Mouse (Mus musculus) layer of hippocampus, adult 2 months (tissue): ENCODE data around the gene Tmem9. TPM values are rescaled to one million over a fixed set of nuclear protein-coding genes. Genes with fewer than 3 reads are reported as not detected.
A peak's percentile ranks its signal among the peaks of the same experiment; 100 is the strongest.

Experiments
- DNase-seq, 2 experiments: peaks; one replicate each; pipeline ENCODE4 v3.0.0; 2022; ENCODE audit warnings: low spot score in 2 of 2
- H3K27ac ChIP-seq: fragments of 200-600 bp; 2 replicates; pipeline ENCODE4 v1.8.1; 2022
- H3K4me3 ChIP-seq: fragments of 200-600 bp; 2 replicates; pipeline ENCODE4 v1.8.1; 2022; ENCODE audit warnings: mild to moderate bottlenecking
- CTCF ChIP-seq: fragments of 200-600 bp; conservative IDR thresholded peaks from 2 replicates; pipeline ENCODE4 v1.8.1; 2022; ENCODE audit warnings: antibody characterized with exemption, mild to moderate bottlenecking, moderate library complexity
- total RNA-seq, 2 experiments: library from RNA; stranded (reverse); gene quantifications; 2 replicates each; pipeline ENCODE4 v1.2.3; 2021

The Tmem9 gene
- total RNA-seq, 2 experiments from 2014 or later = 69.5 to 85.7 TPM

DNA sequence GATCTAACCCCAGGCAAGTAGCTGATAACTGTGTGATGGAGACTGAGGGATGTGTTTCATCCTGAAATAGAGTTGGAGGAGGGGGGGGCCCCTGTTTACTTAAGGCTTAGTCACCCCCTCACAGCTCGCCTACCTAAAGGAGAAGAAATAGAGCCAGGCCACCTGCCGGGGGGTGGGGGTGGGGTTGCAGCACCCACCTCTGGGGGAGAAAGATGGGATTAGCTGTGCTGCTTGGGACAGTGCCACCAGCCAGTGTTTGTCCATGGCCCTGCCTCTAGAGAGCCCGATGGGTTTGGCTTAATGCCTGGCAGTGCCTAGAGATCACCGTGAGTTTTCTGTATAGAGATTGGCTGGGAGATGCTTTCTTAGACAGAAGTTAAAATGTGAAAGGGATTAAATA lies 32.9 kb downstream of the Tmem9 start:
- DNase-seq = no peak
- Histone ChIP-seq H3K27ac (no peak overlapping the region), H3K4me3 (no peak overlapping the region)
- TF ChIP-seq CTCF = no peak

DNA sequence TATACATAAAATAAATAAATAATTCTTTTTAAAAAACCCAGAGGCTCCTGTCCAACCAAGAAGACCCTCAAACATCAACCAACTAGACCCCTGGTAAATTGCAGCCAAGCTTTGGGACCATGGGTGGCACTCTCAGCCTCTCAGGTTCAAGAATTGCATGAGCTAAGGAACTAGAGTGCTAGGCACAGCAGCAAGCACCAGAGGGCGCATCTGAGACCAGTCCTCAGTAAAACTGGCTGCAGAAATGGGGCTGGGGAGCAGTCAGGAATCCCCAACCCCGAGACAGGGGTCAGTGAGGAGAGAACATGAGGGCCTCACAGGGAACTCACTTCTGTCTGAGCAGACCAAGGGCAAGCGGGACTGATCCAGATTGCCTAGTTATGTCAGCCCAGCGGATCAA lies 37.8 kb downstream of the Tmem9 start:
- H3K4me3 ChIP-seq = no peak overlapping the region
- DNase-seq = peak; percentile 47 to 74
- no peak overlapping the region for H3K27ac ChIP-seq
- TF ChIP-seq CTCF = peak; percentile 94

DNA sequence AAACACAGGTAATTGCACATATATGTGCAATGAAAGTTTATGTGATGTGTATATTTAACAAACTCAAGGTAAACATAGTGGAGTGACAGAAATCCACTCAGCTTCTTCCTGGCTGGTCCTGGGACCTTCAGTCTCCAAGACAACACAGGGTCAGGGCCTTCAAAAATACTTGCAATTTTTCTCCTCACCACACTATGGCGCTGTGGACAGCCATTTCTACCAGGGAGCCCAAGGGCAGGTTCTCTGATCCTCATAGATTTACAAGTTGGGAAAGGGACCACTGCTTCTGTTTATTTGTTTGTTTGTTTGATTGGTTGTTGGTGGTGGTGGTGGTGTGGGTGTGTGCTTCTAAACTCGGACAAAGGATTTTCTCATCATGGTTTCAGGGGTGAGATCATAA lies 39.5 kb downstream of the Tmem9 start:
- H3K4me3 ChIP-seq = no peak overlapping the region
- DNase-seq = no peak
- TF ChIP-seq CTCF = peak; percentile 82
- H3K27ac ChIP-seq = no peak overlapping the region

DNA sequence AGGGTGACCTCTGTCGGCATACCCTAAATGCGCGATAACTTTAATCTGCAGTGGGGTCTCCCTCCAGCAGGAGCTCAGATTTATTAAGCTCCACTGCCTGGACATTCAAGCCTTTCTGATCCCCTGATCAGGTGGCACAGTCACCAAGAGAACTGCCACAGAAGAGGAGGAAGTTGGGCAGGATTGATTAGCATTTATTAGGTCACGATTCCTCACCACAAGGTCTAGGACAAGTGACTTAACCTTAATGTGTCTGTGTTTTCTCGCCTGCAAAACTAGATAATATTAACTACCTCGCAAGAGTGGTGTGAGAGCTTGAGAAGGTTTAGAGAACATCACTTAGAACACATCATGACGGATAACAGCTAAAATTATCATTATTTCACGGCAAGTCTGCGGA lies 39.9 kb downstream of the Tmem9 start:
- Histone ChIP-seq H3K27ac (no peak overlapping the region), H3K4me3 (no peak overlapping the region)
- DNase-seq = no peak
- TF ChIP-seq CTCF = no peak

DNA sequence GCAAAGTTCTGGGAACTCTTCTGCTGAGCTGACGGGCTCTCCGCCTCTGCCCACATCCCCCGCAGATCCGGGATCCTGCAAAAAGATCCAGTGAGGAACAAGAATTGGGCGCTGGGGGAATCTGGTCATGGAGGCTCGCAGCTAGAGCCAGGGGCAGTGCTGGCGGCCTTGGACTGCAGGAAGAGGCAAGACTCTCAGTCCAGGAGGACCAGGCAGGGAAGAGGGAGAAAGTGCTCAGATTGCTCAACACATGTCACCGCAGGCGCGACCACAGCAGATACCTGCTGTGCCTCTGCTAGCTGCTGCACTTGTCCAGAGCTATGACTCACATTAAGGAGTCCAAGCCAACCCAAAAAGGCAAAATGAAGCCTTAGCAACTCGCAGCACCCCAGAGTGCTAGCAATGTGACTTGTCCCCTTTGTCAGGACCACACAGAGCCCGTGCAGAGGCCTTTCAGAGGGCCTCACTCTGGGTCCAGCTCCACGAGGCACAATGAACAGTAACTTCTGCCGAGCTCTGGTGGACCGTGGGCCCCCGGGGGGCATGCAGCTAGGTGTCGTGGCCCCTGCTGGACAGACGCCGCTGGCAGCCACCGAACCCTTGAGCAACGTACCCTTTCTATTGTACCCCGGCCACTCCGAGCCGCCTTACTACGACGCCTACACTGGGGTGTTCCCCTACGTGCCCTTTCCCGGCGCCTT lies 42.5 kb downstream of the Tmem9 start, which contains the start of gene Ascl5:
Gene Ascl5 (plus strand): TSS at position 493 of the 701 bp plus-strand sequence.
- H3K27ac ChIP-seq = peak within 1 kb of the TSS; percentile 48; the same call in 1 of the 2 replicates
- no peak for TF ChIP-seq CTCF
- DNase-seq = no peak
- peak within 1 kb of the TSS; percentile 44 for H3K4me3 ChIP-seq

DNA sequence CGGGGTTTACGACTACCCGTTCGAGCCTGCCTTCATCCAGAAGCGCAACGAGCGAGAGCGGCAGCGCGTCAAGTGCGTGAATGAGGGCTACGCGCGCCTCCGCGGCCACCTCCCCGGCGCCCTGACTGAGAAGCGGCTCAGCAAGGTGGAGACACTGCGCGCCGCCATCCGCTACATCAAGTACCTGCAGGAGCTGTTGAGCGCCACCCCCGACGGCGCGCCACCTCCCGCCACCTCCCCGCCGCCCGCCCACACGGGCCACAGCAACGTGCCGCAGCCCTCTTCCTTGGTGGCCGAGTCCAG lies 43.0 kb downstream of the Tmem9 start:
- peak in 1 of 2 experiments; percentile 45 for DNase-seq
- H3K4me3 ChIP-seq = peak overlapping the region; percentile 44
- no peak for TF ChIP-seq CTCF
- H3K27ac ChIP-seq = peak overlapping the region; percentile 48; the same call in 1 of the 2 replicates

DNA sequence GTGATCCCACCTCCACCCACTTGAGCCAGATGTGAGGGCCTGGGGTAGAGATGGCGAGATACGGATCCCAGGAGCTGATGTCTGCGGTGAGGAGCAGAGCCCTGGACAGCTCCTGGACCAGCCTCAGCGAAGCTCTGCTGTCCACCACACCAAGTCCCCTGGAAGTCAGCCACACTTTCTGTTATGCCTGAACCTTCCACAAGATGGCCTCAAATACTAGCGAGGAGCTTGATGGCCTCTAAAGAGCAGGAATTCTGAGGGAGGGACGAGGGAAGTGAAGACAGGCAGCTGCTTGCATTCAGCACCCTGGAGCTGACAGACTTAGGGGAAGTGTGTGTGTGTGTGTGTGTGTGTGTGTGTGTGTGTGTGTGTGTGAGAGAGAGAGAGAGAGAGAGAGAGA lies 43.5 kb downstream of the Tmem9 start:
- peak; percentile 81 to 85 for DNase-seq
- peak; percentile 79 for TF ChIP-seq CTCF
- Histone ChIP-seq H3K27ac (peak overlapping the region; percentile 48; the same call in 1 of the 2 replicates), H3K4me3 (peak overlapping the region; percentile 44)

DNA sequence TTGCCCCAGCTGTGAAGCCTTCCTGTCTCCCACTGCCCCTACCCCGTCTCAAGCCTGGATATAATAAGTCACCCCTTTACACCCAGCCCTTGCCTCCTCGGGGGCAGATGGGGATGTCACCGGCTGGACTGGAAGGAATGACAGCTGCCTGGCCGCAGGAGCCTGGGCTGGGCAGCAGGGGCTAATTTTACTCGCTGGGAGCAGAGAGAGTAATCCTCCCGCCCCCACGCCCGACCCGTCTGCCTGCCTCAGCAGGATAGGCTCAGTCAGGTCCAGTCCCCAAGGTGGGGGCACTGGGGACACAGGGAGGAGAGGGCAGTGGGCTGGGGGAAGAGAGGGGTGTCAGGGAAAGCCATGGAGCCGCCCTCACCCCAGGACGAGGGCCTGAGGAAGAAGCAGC lies 44.6 kb downstream of the Tmem9 start, which contains the start of gene Cacna1s:
Gene Cacna1s (plus strand): TSS at position 204 of the 400 bp plus-strand sequence.
- no peak for DNase-seq
- no peak within 1 kb of the TSS for H3K4me3 ChIP-seq
- H3K27ac ChIP-seq = no peak within 1 kb of the TSS
- TF ChIP-seq CTCF = no peak

DNA sequence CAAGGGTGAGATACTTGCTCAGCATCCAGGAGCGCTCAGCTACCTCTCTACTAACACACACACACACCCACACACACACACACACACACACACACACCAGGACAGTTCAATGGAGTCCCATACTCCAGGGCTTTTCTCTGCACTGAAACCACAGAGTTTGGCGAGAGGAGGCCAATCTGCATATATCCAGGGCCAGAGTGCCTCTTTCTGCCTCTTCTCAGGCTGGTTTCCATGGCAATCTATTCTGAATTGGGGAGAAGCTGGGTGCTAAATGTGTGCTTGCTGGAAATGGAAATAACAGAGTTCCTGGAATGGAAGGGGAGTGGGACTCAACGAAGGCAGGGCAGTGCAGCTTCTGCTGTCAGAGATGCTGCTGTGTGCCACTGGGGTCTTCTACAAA lies 47.8 kb downstream of the Tmem9 start:
- peak; percentile 35 to 82 for DNase-seq
- H3K27ac ChIP-seq = peak overlapping the region; percentile 91
- TF ChIP-seq CTCF = no peak
- no peak overlapping the region for H3K4me3 ChIP-seq

DNA sequence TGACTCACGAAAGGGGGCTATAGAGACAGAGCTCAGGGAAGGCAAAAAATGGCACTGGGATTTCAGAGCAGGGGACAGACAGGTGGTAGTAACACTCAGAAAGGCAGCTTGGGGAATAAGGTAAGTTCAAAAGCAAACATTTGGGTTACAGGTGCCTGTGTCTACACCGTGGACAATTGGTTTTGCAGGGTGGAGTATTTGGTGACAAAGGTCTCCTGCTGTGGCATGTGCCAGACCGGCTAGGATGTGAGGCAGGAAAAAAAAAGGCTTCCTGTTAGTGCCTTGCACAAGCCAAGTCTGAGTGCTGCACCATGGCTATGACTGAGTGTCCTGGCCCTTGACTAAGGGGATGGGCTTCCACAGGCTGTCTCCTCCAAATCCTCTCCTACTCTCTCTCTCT lies 50.6 kb downstream of the Tmem9 start:
- no peak for TF ChIP-seq CTCF
- DNase-seq = no peak
- H3K27ac ChIP-seq = no peak overlapping the region

DNA sequence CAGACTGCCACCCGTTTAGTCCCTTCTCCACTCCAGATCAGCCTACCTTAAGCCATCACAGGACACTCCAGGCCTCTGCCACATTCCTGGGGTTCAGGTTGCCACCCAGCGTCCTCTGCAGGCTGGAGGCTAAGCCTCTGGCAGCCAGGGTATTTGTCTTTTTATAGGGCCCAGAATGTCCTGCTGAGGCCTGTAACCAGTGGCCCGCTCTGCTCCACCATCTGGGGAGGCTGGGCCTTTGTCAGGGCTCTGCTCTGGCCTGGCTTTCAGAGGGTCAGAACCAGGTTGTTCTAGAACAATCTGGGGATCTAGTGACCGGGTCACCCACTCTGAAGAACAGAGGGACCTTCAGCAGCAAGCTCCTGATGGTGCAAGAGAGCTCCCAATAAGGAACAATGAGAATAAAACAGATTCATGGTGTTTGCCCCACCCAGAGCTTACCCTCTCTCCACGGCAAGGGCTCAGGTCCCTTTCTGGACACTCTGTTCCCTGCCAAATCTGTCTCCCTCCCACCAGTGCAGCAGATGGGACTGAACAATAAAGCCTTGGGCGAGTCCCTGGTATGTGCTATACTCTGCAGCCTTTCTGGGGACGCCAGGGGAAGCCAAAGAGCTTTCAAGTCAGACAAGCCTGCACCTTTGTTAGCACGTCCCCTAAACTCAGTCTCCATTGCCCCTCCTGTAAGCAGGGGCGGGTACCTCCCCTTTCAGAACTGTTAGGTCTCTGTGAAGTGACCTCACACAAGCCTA lies 53.3 kb downstream of the Tmem9 start:
- peak; percentile 78 to 85 for DNase-seq
- 0 out of 2 replicates have a peak overlapping the region, but pooled peaks have one; percentile 6 for H3K27ac ChIP-seq
- TF ChIP-seq CTCF = peak; percentile 82

More for the DNA sequence above, 50.6 kb downstream of the Tmem9 start:
- no peak overlapping the region for H3K4me3 ChIP-seq

DNA sequence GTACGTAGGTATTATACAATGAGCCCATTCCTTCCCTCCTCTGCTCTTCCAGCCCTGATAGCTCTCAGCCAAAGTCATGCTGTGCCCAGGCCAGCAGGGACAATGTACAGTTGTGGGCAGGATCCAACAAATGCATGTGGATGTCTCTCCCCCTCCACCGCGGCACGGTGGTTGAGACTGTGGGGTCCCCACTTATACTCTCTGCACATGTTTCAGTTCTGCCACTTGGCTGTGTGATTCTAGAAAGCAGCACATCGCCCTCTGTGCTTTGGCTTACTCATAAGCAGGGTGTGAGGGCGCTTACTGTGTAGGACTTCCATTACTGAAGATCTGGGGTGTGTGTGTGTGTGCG lies 53.8 kb downstream of the Tmem9 start:
- TF ChIP-seq CTCF = no peak
- Histone ChIP-seq H3K27ac (no peak overlapping the region), H3K4me3 (no peak overlapping the region)
- DNase-seq = no peak

More for the DNA sequence above, 53.3 kb downstream of the Tmem9 start:
- H3K4me3 ChIP-seq = no peak overlapping the region

DNA sequence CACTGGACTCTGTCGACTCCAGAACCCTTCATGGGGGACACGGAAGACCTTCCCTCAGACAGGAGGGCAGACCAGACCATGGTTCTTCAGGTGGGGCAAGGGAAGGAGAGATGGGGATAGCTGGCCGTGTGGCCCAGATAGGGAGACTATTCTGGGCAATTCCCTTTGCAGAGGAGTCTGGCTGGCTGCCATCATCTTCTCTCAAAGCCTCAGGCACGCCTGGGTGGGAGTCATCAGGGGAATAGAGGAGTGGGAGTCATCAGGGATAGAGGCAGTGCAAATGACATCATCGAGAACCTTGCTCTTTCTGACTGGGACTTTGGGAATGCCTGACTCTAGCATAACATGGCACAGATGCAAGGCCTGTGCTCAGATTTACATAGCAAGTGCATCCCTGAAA lies 56.0 kb downstream of the Tmem9 start:
- Histone ChIP-seq H3K27ac (no peak overlapping the region), H3K4me3 (no peak overlapping the region)
- DNase-seq = no peak
- no peak for TF ChIP-seq CTCF

DNA sequence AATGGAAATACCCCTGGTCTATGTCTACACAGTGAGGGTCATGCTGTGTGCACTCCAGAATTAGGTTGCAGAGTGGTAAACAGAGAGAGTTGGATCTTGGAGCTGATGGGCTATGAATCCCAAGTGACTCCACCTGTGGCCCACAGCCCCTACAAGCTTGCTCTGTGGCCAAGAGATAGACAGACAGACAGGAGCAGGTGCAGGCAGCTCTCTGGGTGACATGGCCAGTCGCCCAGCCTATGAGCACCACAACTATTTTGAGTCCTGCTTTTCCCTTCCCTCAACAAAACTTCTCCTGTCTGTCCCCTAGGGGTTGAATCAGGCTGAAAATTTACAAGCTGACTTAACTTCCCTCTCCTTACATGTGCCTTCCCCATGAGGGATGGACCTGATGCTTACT lies 58.7 kb downstream of the Tmem9 start:
- H3K4me3 ChIP-seq = no peak overlapping the region
- no peak for DNase-seq
- TF ChIP-seq CTCF = no peak
- H3K27ac ChIP-seq = no peak overlapping the region
